Mouse (Mus musculus) B cell, adult 2 months (primary cell): ENCODE data around the gene Fstl4.

Experiments
- DNase-seq, 2 experiments: peaks; one replicate each; pipeline ENCODE4 v3.0.0; 2022

Fstl4 gene

DNA sequence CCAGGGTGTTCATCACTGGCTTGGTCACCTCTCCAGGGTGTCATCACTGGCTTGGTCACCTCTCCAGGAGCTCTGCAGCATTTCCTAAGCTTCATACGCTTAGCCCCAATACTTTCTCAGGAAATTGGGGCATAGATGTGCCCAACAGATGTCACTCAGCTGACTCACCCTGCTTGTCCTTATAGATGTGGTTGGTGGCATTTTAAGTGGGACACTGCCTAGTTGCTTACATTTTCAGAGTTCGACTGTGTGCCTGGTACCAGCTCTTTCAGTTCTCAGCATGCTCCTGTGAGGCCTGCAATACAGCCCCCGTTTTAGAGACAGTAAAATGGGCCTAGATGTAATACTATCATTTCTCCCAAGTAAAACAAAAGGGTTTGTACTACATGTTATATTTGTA is 8.6 kb downstream of the Fstl4 start:
- no peak for DNase-seq

DNA sequence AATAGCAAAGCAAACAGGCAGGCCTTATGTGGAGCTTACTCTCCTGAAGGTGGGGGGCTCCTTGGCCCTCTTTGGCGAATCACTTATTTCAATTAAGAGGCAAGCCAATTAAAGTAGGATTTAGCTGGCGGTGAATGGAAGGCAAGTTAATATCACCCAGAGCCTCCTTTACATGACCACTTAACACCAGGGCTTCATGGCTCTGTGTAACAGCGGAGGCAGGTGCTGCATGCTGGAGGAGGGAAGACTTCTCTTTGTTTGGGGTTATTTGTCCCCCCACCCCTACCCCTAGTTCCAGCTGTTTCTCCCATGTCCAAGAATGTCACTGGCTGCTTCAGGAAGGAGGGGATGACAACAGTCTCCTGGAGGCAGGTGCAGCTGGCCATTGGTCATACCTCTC is 10.9 kb downstream of the Fstl4 start:
- no peak for DNase-seq

- no peak for DNase-seq
Observed at GRCm38 (mm10) chr11:52782426-52782825, 18.0 kb downstream of the Fstl4 start.

DNA sequence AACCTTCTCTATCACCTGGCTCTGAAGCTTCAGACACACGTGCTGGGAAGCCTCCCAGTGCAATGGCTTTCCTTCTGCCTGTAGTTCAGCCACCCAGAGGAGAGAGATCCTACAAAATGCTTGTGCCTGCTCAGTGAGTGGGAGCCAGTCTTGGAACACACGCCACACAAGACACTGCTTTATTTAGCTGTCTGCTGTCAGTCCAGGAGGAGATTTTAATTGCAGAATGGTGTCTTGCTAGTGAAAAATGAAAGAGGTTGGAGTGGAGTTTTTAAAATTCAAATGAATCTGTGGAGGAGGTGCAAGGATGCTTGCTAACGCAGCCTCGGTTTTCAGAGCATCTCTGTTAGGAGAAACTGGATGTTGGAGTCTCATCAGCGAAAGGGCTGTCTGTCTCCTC is 29.9 kb downstream of the Fstl4 start:
- DNase-seq = no peak

DNA sequence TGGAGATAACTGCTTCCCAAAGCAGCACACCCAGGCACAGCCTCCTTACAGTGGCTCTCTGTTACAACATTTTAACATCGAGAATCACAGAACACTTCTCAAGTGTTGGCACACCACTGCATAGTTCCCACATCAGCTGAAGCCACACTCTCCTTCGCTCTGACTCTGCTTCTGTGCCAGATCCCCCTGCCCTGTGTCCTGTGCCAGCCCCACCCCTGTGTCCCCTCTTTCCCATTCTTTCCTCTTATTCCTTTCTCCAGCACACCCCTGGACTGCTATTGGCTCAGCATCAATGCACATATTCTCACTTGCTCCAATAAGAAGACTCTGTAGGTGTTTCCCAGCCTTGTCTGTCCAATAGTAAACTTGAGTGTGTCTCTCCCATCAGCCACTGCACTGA is 45.1 kb downstream of the Fstl4 start:
- no peak for DNase-seq

DNA sequence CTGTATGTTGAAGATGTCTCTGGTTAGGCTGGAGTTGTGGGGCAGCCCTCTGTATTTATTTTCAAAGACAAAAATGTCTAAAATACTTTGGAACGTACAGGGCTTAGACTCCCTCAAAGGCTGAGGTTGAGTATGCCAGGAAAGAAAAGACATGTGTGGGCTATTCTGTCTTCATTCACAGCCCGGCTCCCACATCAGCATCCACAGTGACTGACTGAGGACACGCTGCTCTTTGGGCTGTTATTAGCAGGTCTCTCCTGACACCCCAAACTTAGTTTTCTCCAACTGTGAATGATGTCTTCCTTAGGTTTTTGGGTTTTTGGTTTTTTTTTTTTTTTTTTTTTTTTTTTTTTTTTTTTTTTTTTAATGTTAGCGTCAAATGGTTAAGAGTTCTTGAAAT is 51.6 kb downstream of the Fstl4 start:
- DNase-seq = no peak

- DNase-seq = no peak
Observed at GRCm38 (mm10) chr11:52820336-52820905, 56.0 kb downstream of the Fstl4 start.

DNA sequence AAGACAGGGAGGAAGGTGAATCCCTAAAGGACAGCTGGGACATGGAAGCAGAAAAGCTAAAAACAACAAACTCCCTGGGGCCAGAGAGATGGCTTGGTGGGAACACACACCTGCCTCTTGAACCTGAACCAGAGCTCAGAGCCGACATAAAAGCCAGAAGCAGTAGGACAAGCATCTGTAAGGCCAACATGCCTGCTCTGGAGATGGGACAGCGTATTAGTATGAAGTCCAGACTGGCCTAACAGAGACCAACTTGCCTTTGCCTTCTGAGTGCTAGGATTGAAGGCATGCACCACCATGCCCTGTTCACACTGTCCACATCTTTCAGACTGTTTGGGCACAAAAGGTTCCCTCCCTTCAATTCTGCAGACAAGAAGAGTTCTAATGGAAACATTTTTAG is 62.2 kb downstream of the Fstl4 start:
- DNase-seq = no peak

- no peak for DNase-seq
Observed at GRCm38 (mm10) chr11:52831631-52832310, 67.3 kb downstream of the Fstl4 start.

- DNase-seq = no peak
Observed at GRCm38 (mm10) chr11:52832311-52832675, 67.9 kb downstream of the Fstl4 start.

DNA sequence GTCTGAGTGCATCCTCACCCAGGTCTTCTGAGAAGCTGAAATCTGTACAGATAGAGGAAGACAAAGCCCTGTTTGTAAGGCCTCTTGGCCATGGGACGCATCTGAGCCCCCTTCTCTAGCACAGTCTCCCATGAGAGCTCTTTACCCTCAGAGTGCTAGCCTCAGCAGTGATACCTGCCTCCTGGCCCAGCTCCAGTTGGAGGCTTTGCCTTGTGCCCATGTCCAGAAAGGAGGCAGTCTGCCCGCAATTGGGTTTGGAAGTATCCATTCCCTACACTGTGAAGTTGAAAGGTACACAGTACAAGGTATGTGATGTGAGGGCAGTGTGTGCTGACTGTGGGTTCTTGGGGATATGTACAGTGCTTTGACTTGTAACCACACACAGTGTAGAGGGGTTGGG is 84.3 kb downstream of the Fstl4 start:
- DNase-seq = no peak

- DNase-seq = no peak
Observed at GRCm38 (mm10) chr11:52850071-52850470, 85.6 kb downstream of the Fstl4 start.

GRCm38 (mm10) chr11:52872846-52873512 is 108.5 kb downstream of the Fstl4 start:
- DNase-seq = no peak

GRCm38 (mm10) chr11:52875916-52876765 is 111.7 kb downstream of the Fstl4 start:
- DNase-seq = no peak

DNA sequence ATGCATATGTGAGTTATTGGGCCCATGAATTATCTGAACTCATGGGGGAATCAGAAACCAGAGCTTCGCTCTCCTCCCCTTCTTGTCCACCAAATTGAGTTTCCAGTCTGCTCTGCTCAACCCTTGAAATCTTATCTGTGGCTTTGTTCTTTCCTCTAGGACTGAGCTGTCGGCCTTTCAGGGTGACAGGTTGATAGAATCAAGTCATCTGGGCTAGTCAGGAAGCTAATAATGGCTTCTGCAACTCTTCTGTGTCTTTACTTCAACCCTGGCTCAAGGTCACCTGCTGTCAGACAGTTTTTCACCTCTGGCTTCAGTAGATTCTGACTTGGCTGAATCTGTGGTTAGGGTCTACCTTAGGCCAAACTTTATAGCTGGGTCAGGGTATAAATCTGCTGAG is 113.2 kb downstream of the Fstl4 start:
- no peak for DNase-seq

DNA sequence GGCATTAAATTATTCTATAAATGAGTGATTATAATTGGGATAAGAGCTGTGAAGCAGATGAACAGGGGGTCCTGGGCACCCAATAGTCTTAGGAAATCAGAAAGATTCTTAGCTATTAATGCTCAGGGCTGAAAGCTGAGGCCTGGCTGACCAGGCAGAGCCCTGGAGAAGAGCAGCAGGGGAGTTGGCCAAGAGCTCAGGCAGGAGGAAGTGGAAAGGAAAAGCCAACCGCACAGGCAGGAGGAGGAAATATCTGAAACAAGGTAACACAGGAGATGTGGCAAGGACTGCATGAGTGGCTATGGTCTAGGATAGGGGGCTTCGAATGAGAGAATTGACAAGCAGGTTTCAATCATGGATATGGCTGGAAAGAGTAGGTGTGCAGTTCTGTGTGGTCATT is 115.5 kb downstream of the Fstl4 start:
- no peak for DNase-seq

GRCm38 (mm10) chr11:52886559-52887303 is 122.3 kb downstream of the Fstl4 start:
- DNase-seq = no peak

DNA sequence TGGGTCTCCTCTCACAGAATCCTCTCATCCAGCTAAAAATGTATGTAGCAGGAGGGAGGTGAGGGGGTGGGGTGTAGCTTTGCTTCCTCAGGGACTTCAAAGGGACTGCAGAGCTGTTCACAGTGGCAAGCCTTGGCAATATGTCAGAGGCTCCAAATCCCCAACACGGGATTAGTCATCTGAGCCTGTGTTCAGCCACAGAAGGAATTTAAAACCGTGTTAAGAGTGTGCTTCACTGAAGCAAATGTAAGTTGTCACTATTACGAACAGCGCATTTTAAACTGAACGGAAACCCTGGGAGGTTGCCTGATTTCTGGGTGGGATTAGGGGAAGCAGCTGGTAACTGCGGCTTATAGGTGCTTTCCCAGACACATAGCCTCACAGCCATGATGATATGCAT is 123.7 kb downstream of the Fstl4 start:
- no peak for DNase-seq

GRCm38 (mm10) chr11:52889527-52889926 is 125.1 kb downstream of the Fstl4 start:
- no peak for DNase-seq

- DNase-seq = no peak
Observed at GRCm38 (mm10) chr11:52890156-52890555, 125.7 kb downstream of the Fstl4 start.

GRCm38 (mm10) chr11:52904101-52904500 is 139.7 kb downstream of the Fstl4 start:
- DNase-seq = no peak

GRCm38 (mm10) chr11:52910788-52911187 is 146.4 kb downstream of the Fstl4 start:
- DNase-seq = no peak

GRCm38 (mm10) chr11:52914431-52914830 is 150.0 kb downstream of the Fstl4 start:
- DNase-seq = no peak
